Mouse (Mus musculus) frontal cortex, adult (tissue): ENCODE data around the gene Syne4.

Experiments
- ATAC-seq: cut with Nextera tagmentation; 2 replicates; pipeline ENCODE4 v1.9.2; 2017; ENCODE audit warnings: mild to moderate bottlenecking, moderate library complexity, mixed read lengths; ENCODE audit not compliant: low TSS enrichment

Syne4 gene

GRCm38 (mm10) chr7:30328379-30328778 lies 13.8 kb downstream of the Syne4 start:
- ATAC-seq, result no peak

- ATAC-seq, result peak; percentile 93
Measured at GRCm38 (mm10) chr7:30331887-30332286, 17.3 kb downstream of the Syne4 start.

- no peak for ATAC-seq
Measured at GRCm38 (mm10) chr7:30332622-30333259, 18.1 kb downstream of the Syne4 start.

- no peak for ATAC-seq
Measured at GRCm38 (mm10) chr7:30333436-30333835, 18.8 kb downstream of the Syne4 start.

GRCm38 (mm10) chr7:30334563-30334962 lies 20.0 kb downstream of the Syne4 start:
- no peak for ATAC-seq

GRCm38 (mm10) chr7:30335688-30336087 lies 21.1 kb downstream of the Syne4 start:
- no peak for ATAC-seq

GRCm38 (mm10) chr7:30336384-30336783 lies 21.8 kb downstream of the Syne4 start:
- ATAC-seq, result peak; percentile 13; the same call in 1 of the 2 replicates

GRCm38 (mm10) chr7:30339432-30340109 lies 25.0 kb downstream of the Syne4 start:
- ATAC-seq, result no peak

GRCm38 (mm10) chr7:30346635-30347379 lies 32.2 kb downstream of the Syne4 start:
- no peak for ATAC-seq

- ATAC-seq, result peak; percentile 80
Measured at GRCm38 (mm10) chr7:30347828-30348227, 33.2 kb downstream of the Syne4 start.

- ATAC-seq, result 0 out of 2 replicates have a peak, but pooled peaks have one; percentile 41
Measured at GRCm38 (mm10) chr7:30353279-30353822, 38.7 kb downstream of the Syne4 start.

- no peak for ATAC-seq
Measured at GRCm38 (mm10) chr7:30354059-30354458, 39.5 kb downstream of the Syne4 start.

- ATAC-seq, result no peak
Measured at GRCm38 (mm10) chr7:30358378-30359186, 44.0 kb downstream of the Syne4 start.

- no peak for ATAC-seq
Measured at GRCm38 (mm10) chr7:30359276-30359865, 44.8 kb downstream of the Syne4 start.

GRCm38 (mm10) chr7:30360028-30360427 lies 45.4 kb downstream of the Syne4 start:
- ATAC-seq, result no peak

- peak; percentile 89 for ATAC-seq
Measured at GRCm38 (mm10) chr7:30362652-30363343, 48.2 kb downstream of the Syne4 start, which contains the start of gene Lrfn3. Gene Lrfn3 (minus strand): TSS chr7:30362772.

GRCm38 (mm10) chr7:30363344-30363738 lies 48.7 kb downstream of the Syne4 start:
- ATAC-seq, result no peak

- ATAC-seq, result no peak
Measured at GRCm38 (mm10) chr7:30367466-30367865, 52.9 kb downstream of the Syne4 start.
